Mouse (Mus musculus) ZHBTc4 (cell line): Measurements from ENCODE around the gene Tmem178b.
A peak's percentile ranks its signal among the peaks of the same experiment; 100 is the strongest.

Source experiments
- DNase-seq: peaks from one replicate; pipeline ENCODE4 v3.0.0-alpha.2; 2011; ENCODE audit warnings: low read depth, low spot score

Gene Tmem178b

GRCm38 (mm10) chr6:40076670-40077313 is 203.7 kb downstream of the Tmem178b start:
- no peak for DNase-seq

- DNase-seq: no peak
Measured at GRCm38 (mm10) chr6:40078353-40078752, 205.3 kb downstream of the Tmem178b start.

GRCm38 (mm10) chr6:40083726-40084125 is 210.7 kb downstream of the Tmem178b start:
- no peak for DNase-seq

- DNase-seq: no peak
Measured at GRCm38 (mm10) chr6:40091250-40091651, 218.2 kb downstream of the Tmem178b start.

- DNase-seq: no peak
Measured at GRCm38 (mm10) chr6:40098498-40098897, 225.4 kb downstream of the Tmem178b start.

- DNase-seq: no peak
Measured at GRCm38 (mm10) chr6:40101785-40102184, 228.7 kb downstream of the Tmem178b start.

- no peak for DNase-seq
Measured at GRCm38 (mm10) chr6:40102863-40103262, 229.8 kb downstream of the Tmem178b start.

GRCm38 (mm10) chr6:40110029-40110428 is 237.0 kb downstream of the Tmem178b start:
- no peak for DNase-seq

GRCm38 (mm10) chr6:40110729-40111128 is 237.7 kb downstream of the Tmem178b start:
- DNase-seq: no peak

- DNase-seq: no peak
Measured at GRCm38 (mm10) chr6:40112488-40112887, 239.4 kb downstream of the Tmem178b start.

GRCm38 (mm10) chr6:40116225-40116624 is 243.2 kb downstream of the Tmem178b start:
- no peak for DNase-seq

GRCm38 (mm10) chr6:40120176-40120575 is 247.1 kb downstream of the Tmem178b start:
- no peak for DNase-seq

- DNase-seq: peak; percentile 9
Measured at GRCm38 (mm10) chr6:40121494-40121893, 248.4 kb downstream of the Tmem178b start.

- DNase-seq: no peak
Measured at GRCm38 (mm10) chr6:40123070-40123690, 250.1 kb downstream of the Tmem178b start.

- DNase-seq: no peak
Measured at GRCm38 (mm10) chr6:40123960-40124359, 250.9 kb downstream of the Tmem178b start.

GRCm38 (mm10) chr6:40128716-40129115 is 255.6 kb downstream of the Tmem178b start:
- DNase-seq: no peak

- DNase-seq: no peak
Measured at GRCm38 (mm10) chr6:40131936-40132335, 258.9 kb downstream of the Tmem178b start.

GRCm38 (mm10) chr6:40133436-40133835 is 260.4 kb downstream of the Tmem178b start:
- DNase-seq: no peak

- DNase-seq: no peak
Measured at GRCm38 (mm10) chr6:40135716-40136115, 262.6 kb downstream of the Tmem178b start.

- no peak for DNase-seq
Measured at GRCm38 (mm10) chr6:40137346-40137745, 264.3 kb downstream of the Tmem178b start.

GRCm38 (mm10) chr6:40137831-40138520 is 264.9 kb downstream of the Tmem178b start:
- DNase-seq: no peak

GRCm38 (mm10) chr6:40142582-40142981 is 269.5 kb downstream of the Tmem178b start:
- DNase-seq: no peak

- DNase-seq: no peak
Measured at GRCm38 (mm10) chr6:40144371-40144770, 271.3 kb downstream of the Tmem178b start.
